Mouse (Mus musculus) E14TG2a.4 (cell line): Measurements from ENCODE around the gene Eng.

Experiments used
- H3K27me3 ChIP-seq: 2 replicates; pipeline ENCODE4 v1.6.1; 2014; ENCODE audit warnings: low read length, control low read depth; ENCODE audit not compliant: insufficient read depth
- H3K36me3 ChIP-seq: 2 replicates; pipeline ENCODE4 v1.6.1; 2014; ENCODE audit warnings: low read length, control low read depth; ENCODE audit not compliant: insufficient read depth
- H3K4me1 ChIP-seq: replicated peaks from 2 replicates; pipeline ENCODE4 v1.6.1; 2014; ENCODE audit warnings: low read depth, low read length, control low read depth
- H3K4me3 ChIP-seq: replicated peaks from 2 replicates; pipeline ENCODE4 v1.5.1; 2014; ENCODE audit warnings: mild to moderate bottlenecking, low read length
- H3K9me3 ChIP-seq: 2 replicates; pipeline ENCODE4 v1.6.1; 2014; ENCODE audit warnings: low read length, control low read depth
- CTCF ChIP-seq: conservative IDR thresholded peaks from 2 replicates; pipeline ENCODE4 v1.5.1; 2014; ENCODE audit warnings: low read length
- NANOG ChIP-seq: IDR thresholded peaks from 2 replicates; pipeline ENCODE4 v1.6.1; 2014; ENCODE audit warnings: borderline replicate concordance, low read length, mixed read lengths
- POU5F1 ChIP-seq: IDR thresholded peaks from 2 replicates; pipeline ENCODE4 v1.6.1; 2014; ENCODE audit warnings: low read length, borderline replicate concordance

The Eng gene

DNA sequence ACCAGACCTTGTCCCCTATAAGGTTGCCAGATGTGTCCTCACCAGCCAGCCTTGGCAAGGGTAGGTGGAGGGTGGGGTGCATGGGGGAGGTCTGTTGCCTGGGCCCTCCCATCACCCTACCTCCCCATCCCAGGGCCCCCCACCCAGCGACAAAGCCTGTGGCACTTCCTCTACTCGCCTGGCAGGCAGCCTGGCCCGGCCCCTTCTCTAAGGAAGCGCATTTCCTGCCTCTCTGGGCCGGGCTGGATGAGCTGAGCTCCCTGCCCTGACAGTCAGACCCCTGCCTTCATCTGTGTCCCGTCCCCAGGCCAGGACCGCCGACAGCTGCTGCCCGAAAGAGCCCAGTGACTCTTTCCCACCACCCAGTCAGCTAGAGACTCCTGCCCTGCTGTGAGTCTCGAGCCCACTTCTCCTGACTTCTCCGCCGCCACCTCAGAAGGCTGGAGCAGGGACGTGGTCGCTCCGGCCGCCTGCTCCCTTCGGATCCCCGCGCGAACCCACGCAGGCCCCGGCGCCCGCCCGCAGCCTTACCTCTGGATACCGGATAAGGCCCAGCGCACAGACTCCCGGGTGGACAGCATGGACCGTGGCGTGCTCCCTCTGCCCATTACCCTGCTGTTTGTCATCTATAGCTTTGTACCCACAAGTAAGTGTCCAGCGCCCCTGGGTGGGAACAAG is at the start of gene Eng:
TSS of gene Eng (plus strand) at position 217 of the 678 bp plus-strand sequence.
- Histone ChIP-seq H3K9me3 (no peaks in the 10 kb centered on the region), H3K27me3 (no peaks in the 10 kb centered on the region), H3K4me1 (peaks cover 53% of the 10 kb centered on the region), H3K36me3 (peaks cover 27% of the 10 kb centered on the region), H3K4me3 (peak within 1 kb of the TSS; percentile 85)
- no peak for TF ChIP-seq POU5F1
- TF ChIP-seq NANOG: no peak
- TF ChIP-seq CTCF: no peak

DNA sequence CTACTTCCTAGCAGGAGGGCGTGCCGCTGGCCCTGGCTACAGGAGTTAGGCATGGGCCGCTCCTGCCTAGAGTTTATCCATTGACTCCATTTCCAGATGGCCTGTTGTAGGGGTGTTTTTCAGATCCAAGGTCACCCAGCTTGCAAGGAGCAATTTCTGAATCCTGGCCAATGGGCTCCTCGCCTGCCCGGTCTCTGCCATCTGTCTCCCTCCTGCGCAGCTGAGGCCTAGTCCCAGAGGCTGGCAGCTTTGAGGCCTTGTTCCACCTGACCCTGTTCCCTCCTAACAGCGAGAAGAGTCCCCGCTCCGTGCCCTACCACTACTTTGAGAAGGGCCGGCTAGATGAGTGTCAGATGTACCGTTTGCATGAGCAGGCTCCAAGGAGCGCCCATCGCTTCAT is 49.7 kb upstream of the Eng start:
- Histone ChIP-seq H3K36me3 (peaks cover 25% of the 10 kb centered on the region), H3K4me3 (no peak overlapping the region), H3K27me3 (no peaks in the 10 kb centered on the region), H3K4me1 (peaks cover 52% of the 10 kb centered on the region), H3K9me3 (no peaks in the 10 kb centered on the region)
- TF ChIP-seq CTCF: no peak
- TF ChIP-seq POU5F1: no peak
- TF ChIP-seq NANOG: no peak

GRCm38 (mm10) chr2:32597248-32597647 is 49.1 kb upstream of the Eng start:
- H3K4me1 ChIP-seq: peaks cover 57% of the 10 kb centered on the region
- H3K27me3 ChIP-seq: no peaks in the 10 kb centered on the region
- no peak overlapping the region for H3K4me3 ChIP-seq
- TF ChIP-seq POU5F1: no peak
- TF ChIP-seq CTCF: no peak
- no peak for TF ChIP-seq NANOG
- H3K36me3 ChIP-seq: peaks cover 25% of the 10 kb centered on the region
- no peaks in the 10 kb centered on the region for H3K9me3 ChIP-seq

- TF ChIP-seq POU5F1: no peak
- TF ChIP-seq CTCF: no peak
- TF ChIP-seq NANOG: no peak
- Histone ChIP-seq H3K27me3 (no peaks in the 10 kb centered on the region), H3K9me3 (no peaks in the 10 kb centered on the region)
Observed at GRCm38 (mm10) chr2:32597699-32598098, 48.7 kb upstream of the Eng start.

GRCm38 (mm10) chr2:32598506-32598905 is 47.9 kb upstream of the Eng start:
- H3K9me3 ChIP-seq: no peaks in the 10 kb centered on the region
- peaks cover 52% of the 10 kb centered on the region for H3K4me1 ChIP-seq
- no peak for TF ChIP-seq CTCF
- TF ChIP-seq POU5F1: no peak
- TF ChIP-seq NANOG: no peak
- no peak overlapping the region for H3K4me3 ChIP-seq
- H3K27me3 ChIP-seq: no peaks in the 10 kb centered on the region
- peaks cover 25% of the 10 kb centered on the region for H3K36me3 ChIP-seq

More at GRCm38 (mm10) chr2:32597699-32598098, 48.7 kb upstream of the Eng start:
- Histone ChIP-seq H3K4me3 (no peak overlapping the region), H3K4me1 (peaks cover 58% of the 10 kb centered on the region), H3K36me3 (peaks cover 25% of the 10 kb centered on the region)

DNA sequence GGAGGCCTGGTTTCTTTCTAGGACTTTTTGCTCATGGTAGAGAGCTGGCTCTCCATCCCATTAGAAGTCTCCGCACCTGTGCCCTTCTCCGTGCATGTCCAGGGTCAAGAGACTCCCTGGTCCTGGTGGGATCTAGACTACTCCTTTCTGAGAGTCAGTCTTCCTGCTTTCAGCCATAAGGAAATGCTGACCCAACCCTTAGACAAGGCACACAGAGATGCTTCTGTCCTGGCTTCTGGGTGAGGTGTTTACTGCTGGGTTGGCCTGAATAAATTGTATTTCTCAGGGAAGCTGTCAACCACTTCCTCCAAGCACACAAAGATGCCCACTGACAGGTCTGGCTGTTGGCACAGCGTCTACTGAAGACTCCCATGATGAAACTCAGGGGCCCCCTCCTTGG is 47.0 kb upstream of the Eng start, which contains the start of gene St6galnac6:
TSS of gene St6galnac6 (plus strand) at position 301 of the 400 bp plus-strand sequence.
- Histone ChIP-seq H3K4me1 (peaks cover 45% of the 10 kb centered on the region), H3K4me3 (no peak within 1 kb of the TSS), H3K27me3 (no peaks in the 10 kb centered on the region), H3K9me3 (no peaks in the 10 kb centered on the region), H3K36me3 (peaks cover 25% of the 10 kb centered on the region)
- no peak for TF ChIP-seq NANOG
- TF ChIP-seq POU5F1: no peak
- no peak for TF ChIP-seq CTCF

- Histone ChIP-seq H3K9me3 (no peaks in the 10 kb centered on the region), H3K36me3 (peaks cover 16% of the 10 kb centered on the region), H3K4me3 (no peak overlapping the region), H3K4me1 (peaks cover 46% of the 10 kb centered on the region), H3K27me3 (no peaks in the 10 kb centered on the region)
- TF ChIP-seq CTCF (peak; percentile 10; the same call in 1 of the 2 replicates), NANOG (no peak), POU5F1 (no peak)
Observed at GRCm38 (mm10) chr2:32601417-32602065, 44.9 kb upstream of the Eng start.

GRCm38 (mm10) chr2:32602600-32603054 is 43.8 kb upstream of the Eng start:
- no peak for TF ChIP-seq NANOG
- TF ChIP-seq CTCF: peak; percentile 95
- peak overlapping the region; percentile 72 for H3K4me3 ChIP-seq
- H3K4me1 ChIP-seq: peaks cover 42% of the 10 kb centered on the region
- no peaks in the 10 kb centered on the region for H3K9me3 ChIP-seq
- H3K27me3 ChIP-seq: no peaks in the 10 kb centered on the region
- peaks cover 7% of the 10 kb centered on the region for H3K36me3 ChIP-seq
